Mouse (Mus musculus): ENCODE measurements around the gene Nedd4. TPM values are rescaled to one million over a fixed set of nuclear protein-coding genes. Genes with fewer than 3 reads are reported as not detected.

Gene Nedd4
- polyA plus RNA-seq, 1 experiment, result 206 TPM

DNA sequence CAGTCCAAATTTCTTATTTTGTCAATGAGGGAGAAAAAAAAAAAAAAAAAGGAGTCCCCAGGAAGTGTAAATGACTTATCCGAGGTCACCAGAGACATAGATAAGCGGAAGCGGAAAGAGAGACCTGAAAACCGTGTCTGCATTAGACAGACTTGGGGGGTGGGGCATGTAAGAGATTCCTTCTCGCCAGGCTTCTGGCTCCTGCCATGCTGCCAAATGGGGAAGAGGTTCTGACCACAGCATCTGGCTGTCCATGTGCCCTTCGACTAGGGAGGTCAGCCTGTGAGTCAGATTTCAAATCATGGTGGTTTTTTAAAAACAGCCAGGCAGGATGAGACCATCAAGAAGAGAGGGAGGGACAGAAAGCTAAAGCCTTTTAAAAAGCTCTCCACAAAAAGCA lies 129.5 kb downstream of the Nedd4 start:
- DNase-seq (ENCODE audit: low read depth), result no peak

DNA sequence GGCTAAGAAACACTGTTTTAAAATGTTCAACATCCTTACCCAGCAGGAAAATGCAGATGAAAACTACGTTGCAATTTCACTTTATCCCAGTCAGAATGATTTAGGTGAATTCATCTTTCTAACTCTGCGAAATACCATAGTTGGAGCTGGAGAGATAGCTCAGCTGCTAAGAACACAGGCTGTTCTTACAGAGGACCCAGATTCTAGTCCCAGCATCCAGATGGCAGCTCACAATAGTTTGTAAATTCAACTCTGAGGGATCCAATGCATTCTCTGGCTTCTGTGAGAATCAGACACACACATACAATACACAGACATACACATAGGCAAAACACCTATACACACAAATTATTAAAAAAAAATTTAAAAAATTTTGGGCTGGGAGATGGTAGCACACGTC lies 133.1 kb downstream of the Nedd4 start:
- DNase-seq (ENCODE audit: low read depth), result no peak

- no peak for DNase-seq (ENCODE audit: low read depth)
These were observed 135.0 kb downstream of the Nedd4 start for GRCm38 (mm10) chr9:72797136-72797621.

Other genes starting within 250 kb of the Nedd4 start
- gene Mns1, start 224.3 kb upstream of the Nedd4 start, polyA plus RNA-seq (2012; rRNA removed), result 0.27 and 1.1 TPM in 2 replicates
- 3.2 and 4.0 TPM in 2 replicates for gene Tex9, start 170.1 kb upstream of the Nedd4 start, polyA plus RNA-seq (2012; rRNA removed)
- gene Rfx7, start 130.1 kb upstream of the Nedd4 start, polyA plus RNA-seq (2012; rRNA removed), result 6.5 and 7.4 TPM in 2 replicates
- gene Prtg, start 144.5 kb downstream of the Nedd4 start, polyA plus RNA-seq (2012; rRNA removed), result 0.18 and 0.25 TPM in 2 replicates